Mouse (Mus musculus) liver, adult 2 months (tissue): ENCODE data around the gene P3h2.

ENCODE experiments used
- CTCF ChIP-seq: fragments of 200-500 bp; IDR thresholded peaks from 2 replicates; pipeline ENCODE4 v1.5.1; 2011; ENCODE audit warnings: low read depth, low read length, control low read depth
- POLR2A ChIP-seq: fragments of 200-500 bp; IDR thresholded peaks from 2 replicates; pipeline ENCODE4 v1.6.1; 2011; ENCODE audit warnings: low read length, control low read depth; ENCODE audit not compliant: insufficient read depth; ENCODE audit errors: extremely low read depth

DNA sequence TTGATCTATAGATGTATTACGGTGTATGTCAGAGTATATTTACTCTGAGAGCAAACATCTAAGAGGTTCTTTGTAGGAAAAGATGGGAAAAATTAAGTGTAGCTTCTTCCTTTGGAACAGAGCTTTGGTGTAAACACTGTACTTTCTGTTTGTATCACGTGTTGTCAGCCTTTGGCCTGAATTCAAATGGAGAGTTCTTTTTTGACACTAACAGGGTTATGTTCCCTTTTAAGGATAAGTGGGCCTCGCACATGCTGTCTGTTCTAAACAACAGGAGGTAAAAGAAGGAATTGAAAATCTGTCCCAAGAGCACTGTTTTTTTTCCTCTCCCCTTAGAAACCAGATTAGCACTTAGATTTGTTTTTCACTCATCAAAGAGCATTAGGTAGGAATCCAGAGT is 70.1 kb downstream of the P3h2 start:
- TF ChIP-seq CTCF: no peak
- no peak for TF ChIP-seq POLR2A
